Mouse (Mus musculus) heart, postnatal 10 days (tissue): ENCODE data around the gene Sept6. TPM values are rescaled to one million over a fixed set of nuclear protein-coding genes. Genes with fewer than 3 reads are reported as not detected.

Source experiments
- DNase-seq, 2 experiments: peaks; one replicate each; pipeline ENCODE4 v3.0.0; 2021
- intact Hi-C: fragments of 180-260 bp; cut with DNase I; formaldehyde crosslinking; loops from one replicate; pipeline ENCODE4 v1.15.1; 2025
- total RNA-seq, 2 experiments: library from RNA; stranded (reverse); gene quantifications; 2 replicates each; pipeline ENCODE4 v1.2.3; 2021

The Sept6 gene
- 10 to 100 TPM; 23.2 to 25.0 TPM for total RNA-seq

- intact Hi-C loops, result no loop called here
- no peak for DNase-seq
These were observed at the start of gene Sept6 for GRCm38 (mm10) chrX:36991694-36992093. Gene Sept6 (minus strand): TSS chrX:36991794.

GRCm38 (mm10) chrX:37028378-37028777 is 36.8 kb upstream of the Sept6 start:
- DNase-seq, result peak; percentile 59 to 60
- intact Hi-C loops, result no loop called here

- DNase-seq, result peak; percentile 21 to 23
These were observed 32.2 kb upstream of the Sept6 start for GRCm38 (mm10) chrX:37023652-37024309.

GRCm38 (mm10) chrX:37022690-37023089 is 31.1 kb upstream of the Sept6 start:
- intact Hi-C loops, result loop anchor here (2.0 to 5.0 kb wide), 4 partner anchors 35 to 190 kb away; no protein-coding TSS in a partner anchor
- DNase-seq, result peak; percentile 65 to 75

More at GRCm38 (mm10) chrX:37023652-37024309, 32.2 kb upstream of the Sept6 start:
- intact Hi-C loops, result loop anchor here (2.0 to 5.0 kb wide), 4 partner anchors 36 to 191 kb away; no protein-coding TSS in a partner anchor

- DNase-seq, result no peak
- intact Hi-C loops, result no loop called here
These were observed 27.5 kb upstream of the Sept6 start for GRCm38 (mm10) chrX:37019045-37019444.

GRCm38 (mm10) chrX:37018150-37018654 is 26.6 kb upstream of the Sept6 start:
- intact Hi-C loops, result no loop called here
- DNase-seq, result no peak

- intact Hi-C loops, result no loop called here
- DNase-seq, result no peak
These were observed 22.3 kb upstream of the Sept6 start for GRCm38 (mm10) chrX:37013870-37014269.

GRCm38 (mm10) chrX:36991039-36991438 is 555 bp downstream of the Sept6 start:
- DNase-seq, result no peak
- intact Hi-C loops, result no loop called here

GRCm38 (mm10) chrX:36989752-36990404 is 1.7 kb downstream of the Sept6 start:
- intact Hi-C loops, result loop anchor here (5.0 kb wide), 2 partner anchors 32 to 58 kb away; no protein-coding TSS in a partner anchor

GRCm38 (mm10) chrX:36989234-36989751 is 2.3 kb downstream of the Sept6 start:
- intact Hi-C loops, result loop anchor here (5.0 kb wide), 2 partner anchors 33 to 57 kb away; no protein-coding TSS in a partner anchor

More at GRCm38 (mm10) chrX:36989752-36990404, 1.7 kb downstream of the Sept6 start:
- DNase-seq, result no peak

GRCm38 (mm10) chrX:36988754-36989153 is 2.8 kb downstream of the Sept6 start:
- DNase-seq, result peak in 1 of 2 experiments; percentile 37
- intact Hi-C loops, result loop anchor here (5.0 kb wide), 2 partner anchors 34 to 56 kb away; no protein-coding TSS in a partner anchor

More at GRCm38 (mm10) chrX:36989234-36989751, 2.3 kb downstream of the Sept6 start:
- DNase-seq, result peak; percentile 72 to 75

- no peak for DNase-seq
- intact Hi-C loops, result loop anchor here (5.0 kb wide), 2 partner anchors 34 to 56 kb away; no protein-coding TSS in a partner anchor
These were observed 3.7 kb downstream of the Sept6 start for GRCm38 (mm10) chrX:36987851-36988250.

- intact Hi-C loops, result loop anchor here (5.0 kb wide), 2 partner anchors 37 to 53 kb away; no protein-coding TSS in a partner anchor
- no peak for DNase-seq
These were observed 6.6 kb downstream of the Sept6 start for GRCm38 (mm10) chrX:36985041-36985440.

GRCm38 (mm10) chrX:36983654-36984311 is 7.8 kb downstream of the Sept6 start:
- intact Hi-C loops, result no loop called here
- peak in 1 of 2 experiments; percentile 27 for DNase-seq

- intact Hi-C loops, result no loop called here
- DNase-seq, result peak in 1 of 2 experiments; percentile 36
These were observed 8.5 kb downstream of the Sept6 start for GRCm38 (mm10) chrX:36982892-36983653.

- no peak for DNase-seq
- intact Hi-C loops, result no loop called here
These were observed 10.9 kb downstream of the Sept6 start for GRCm38 (mm10) chrX:36980563-36981187.

GRCm38 (mm10) chrX:36977863-36978262 is 13.7 kb downstream of the Sept6 start:
- intact Hi-C loops, result no loop called here
- no peak for DNase-seq

- DNase-seq, result peak in 1 of 2 experiments; percentile 28
- intact Hi-C loops, result no loop called here
These were observed 14.6 kb downstream of the Sept6 start for GRCm38 (mm10) chrX:36976980-36977379.

- peak in 1 of 2 experiments; percentile 14 for DNase-seq
- intact Hi-C loops, result no loop called here
These were observed 15.3 kb downstream of the Sept6 start for GRCm38 (mm10) chrX:36976272-36976671.
